Mouse (Mus musculus) cortical plate, adult 2 months (tissue): ENCODE measurements around the gene D5Ertd579e.

Experiments used
- CTCF ChIP-seq: fragments of 200-500 bp; IDR thresholded peaks from 2 replicates; pipeline ENCODE4 v1.5.1; 2011; ENCODE audit warnings: mild to moderate bottlenecking, control low read depth, low read length; ENCODE audit not compliant: insufficient read depth; ENCODE audit errors: extremely low read depth
- POLR2A ChIP-seq: fragments of 200-500 bp; IDR thresholded peaks from 2 replicates; pipeline ENCODE4 v1.6.1; 2011; ENCODE audit warnings: mild to moderate bottlenecking, low read length, control low read depth; ENCODE audit not compliant: insufficient read depth; ENCODE audit errors: extremely low read depth

DNA sequence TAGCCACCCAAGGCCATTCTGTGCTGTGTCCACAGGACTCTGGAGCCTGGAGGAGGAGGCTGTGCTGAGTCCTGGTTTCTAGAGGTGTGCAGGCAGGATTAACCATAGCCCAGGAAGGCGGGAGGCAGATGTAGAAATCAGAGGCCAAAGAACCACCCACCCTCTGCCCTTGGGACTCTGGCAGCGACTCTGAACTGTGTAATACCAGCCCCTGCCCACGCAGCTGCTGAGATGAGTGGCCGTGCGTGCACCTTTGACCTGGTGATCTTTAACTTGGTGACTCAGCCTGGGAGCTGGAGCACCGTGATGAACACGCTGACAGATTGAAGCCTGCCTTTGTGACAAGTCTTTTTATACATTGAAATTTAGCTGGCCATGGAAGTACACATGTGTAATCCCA, 28.4 kb upstream of the D5Ertd579e start:
- no peak for TF ChIP-seq CTCF
- no peak for TF ChIP-seq POLR2A
